ENCODE assay signal across 14 mouse cellular contexts in genomic region chr5:43390997-43391396, GRCm38 (mm10).
"Had no signal": no experiment of that assay in that cellular context is flagged by ENCODE, and none has a peak within 500 bp of the region (broad histone marks: within the 10 kb centered on the region; RNA-seq: fewer than 3 reads in every experiment).

No protein-coding gene starts in this region.

- H3K9ac ChIP-seq: limb, embryonic 13.5 days; liver, embryonic 12.5 days; liver, embryonic 15.5 days; lung, embryonic 15.5 days; midbrain, embryonic 13.5 days; neural tube, embryonic 13.5 days; stomach, embryonic 15.5 days had no signal

- H3K9me3 ChIP-seq: limb, embryonic 10.5 days; limb, embryonic 13.5 days; liver, embryonic 12.5 days; liver, embryonic 15.5 days; lung, embryonic 15.5 days; megakaryocyte, embryonic 14.5 days; midbrain, embryonic 10.5 days; midbrain, embryonic 13.5 days; neural tube, embryonic 13.5 days; stomach, embryonic 15.5 days had no signal

- ATAC-seq: liver, embryonic 12.5 days had no signal

- H3K36me3 ChIP-seq: limb, embryonic 10.5 days; limb, embryonic 13.5 days; liver, embryonic 12.5 days; liver, embryonic 15.5 days; lung, embryonic 15.5 days; midbrain, embryonic 10.5 days; midbrain, embryonic 13.5 days; neural tube, embryonic 13.5 days; stomach, embryonic 15.5 days had no signal

- H3K4me1 ChIP-seq: limb, embryonic 10.5 days; limb, embryonic 13.5 days; liver, embryonic 12.5 days; liver, embryonic 15.5 days; lung, embryonic 15.5 days; megakaryocyte, embryonic 14.5 days; midbrain, embryonic 10.5 days; midbrain, embryonic 13.5 days; neural tube, embryonic 13.5 days; stomach, embryonic 15.5 days had no signal

- H3K4me2 ChIP-seq: limb, embryonic 13.5 days; liver, embryonic 12.5 days; liver, embryonic 15.5 days; lung, embryonic 15.5 days; midbrain, embryonic 13.5 days; neural tube, embryonic 13.5 days; stomach, embryonic 15.5 days had no signal

- H3K27ac ChIP-seq: layer of hippocampus, adult 2 months; limb, embryonic 10.5 days; limb, embryonic 13.5 days; liver, embryonic 12.5 days; liver, embryonic 15.5 days; lung, embryonic 15.5 days; midbrain, embryonic 10.5 days; midbrain, embryonic 13.5 days; neural tube, embryonic 13.5 days; stomach, embryonic 15.5 days had no signal

- H3K27me3 ChIP-seq: limb, embryonic 13.5 days; liver, embryonic 12.5 days; liver, embryonic 15.5 days; lung, embryonic 15.5 days; megakaryocyte, embryonic 14.5 days; midbrain, embryonic 13.5 days; neural tube, embryonic 13.5 days; stomach, embryonic 15.5 days had no signal

- DNase-seq: right cerebral cortex, postnatal 25 days; spleen, adult 18-20 months; thymus, postnatal 25 days had no signal

- H3K4me3 ChIP-seq: layer of hippocampus, adult 2 months; limb, embryonic 10.5 days; limb, embryonic 13.5 days; liver, embryonic 12.5 days; liver, embryonic 15.5 days; lung, embryonic 15.5 days; megakaryocyte, embryonic 14.5 days; midbrain, embryonic 10.5 days; midbrain, embryonic 13.5 days; neural tube, embryonic 13.5 days; stomach, embryonic 15.5 days had no signal
